ENCODE assay signal across 11 mouse cellular contexts in the genomic region with DNA sequence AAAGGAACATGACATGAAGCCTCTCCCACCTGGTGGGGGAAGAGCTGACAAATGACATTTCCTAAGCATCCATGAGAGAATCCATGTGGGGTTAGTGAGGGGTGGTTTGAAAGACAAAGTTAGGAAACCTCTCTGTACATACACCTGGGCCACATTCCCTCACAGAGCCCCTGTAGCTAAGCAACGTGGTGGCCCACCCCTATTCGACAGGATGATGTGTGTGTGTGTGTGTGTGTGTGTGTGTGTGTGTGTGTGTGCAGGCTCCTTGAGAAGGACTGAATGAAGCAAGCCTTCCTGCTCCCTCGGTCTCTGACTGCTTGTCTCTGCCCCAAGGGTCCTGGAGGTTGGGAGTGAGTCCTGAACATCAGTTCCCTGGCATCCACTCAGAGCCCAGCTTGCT.
DNase-seq lines count a peak whose midpoint lies in the region; ATAC-seq and TF ChIP-seq lines count a peak whose summit lies in the region.
"Had no signal": no experiment of that assay in that cellular context is flagged by ENCODE, and none has a peak within 500 bp of the region (broad histone marks: within the 10 kb centered on the region; RNA-seq: fewer than 3 reads in every experiment).

No protein-coding gene starts in this region.

- no peak overlapping the region for H3K4me3 ChIP-seq in lung, embryonic 14.5 days (ENCODE audit: low read depth, low read length)
- H3K4me3 ChIP-seq in embryonic facial prominence, embryonic 13.5 days: no peak overlapping the region

- H3K27ac ChIP-seq in lung, embryonic 14.5 days (ENCODE audit: low read depth): peak overlapping the region; percentile 90; the same call in 1 of the 2 replicates
- peak overlapping the region; percentile 24; the same call in 1 of the 2 replicates for H3K27ac ChIP-seq in embryonic facial prominence, embryonic 13.5 days
- H3K27ac ChIP-seq: macrophage had no signal

- H3K4me2 ChIP-seq in lung, embryonic 14.5 days: no peak overlapping the region
- no peak overlapping the region for H3K4me2 ChIP-seq in embryonic facial prominence, embryonic 13.5 days

- peaks cover 28% of the 10 kb centered on the region for H3K4me1 ChIP-seq in lung, embryonic 14.5 days (ENCODE audit: insufficient read depth)
- H3K4me1 ChIP-seq in embryonic facial prominence, embryonic 13.5 days: peaks cover 36% of the 10 kb centered on the region

- H3K9me3 ChIP-seq in lung, embryonic 14.5 days (ENCODE audit: low read depth, low read length): no peaks in the 10 kb centered on the region
- no peaks in the 10 kb centered on the region for H3K9me3 ChIP-seq in embryonic facial prominence, embryonic 13.5 days

- ATAC-seq in lung, embryonic 14.5 days (ENCODE audit: insufficient read depth): no peak
- no peak for ATAC-seq in embryonic facial prominence, embryonic 13.5 days (ENCODE audit: insufficient number of reproducible peaks, insufficient read depth, low FRiP score, low TSS enrichment, low read depth)

- no peaks in the 10 kb centered on the region for H3K36me3 ChIP-seq in lung, embryonic 14.5 days (ENCODE audit: insufficient read depth)
- no peaks in the 10 kb centered on the region for H3K36me3 ChIP-seq in embryonic facial prominence, embryonic 13.5 days

- 20% methylated on average over 3 of the region's 3 CpGs for whole genome bisulfite sequencing in lung, embryonic 14.5 days
- 22% methylated on average over 3 of the region's 3 CpGs for WGBS in embryonic facial prominence, embryonic 13.5 days

- DNase-seq in lung, embryonic 14.5 days: no peak
- DNase-seq in lung, postnatal 25 days (ENCODE audit: low spot score): no peak
- peak; percentile 27 for DNase-seq in T-cell, adult 2 months (ENCODE audit: low spot score)
- peak; percentile 72 for DNase-seq in thymus, postnatal 14 days
- no peak for DNase-seq in right cerebral cortex, postnatal 14 days
- no peak for DNase-seq in ovary, postnatal 14 days (ENCODE audit: low spot score)
- DNase-seq: adrenal gland, postnatal 14 days; heart, postnatal 10 days; kidney, adult 2 months had no signal

- TF ChIP-seq CTCF in lung, embryonic 14.5 days (IDR thresholded peaks at IDR 0.05; ENCODE audit: low read depth): no peak

- no peaks in the 10 kb centered on the region for H3K27me3 ChIP-seq in lung, embryonic 14.5 days (ENCODE audit: insufficient read depth, low read length)
- no peaks in the 10 kb centered on the region for H3K27me3 ChIP-seq in embryonic facial prominence, embryonic 13.5 days

- H3K9ac ChIP-seq in lung, embryonic 14.5 days: no peak overlapping the region
- no peak overlapping the region for H3K9ac ChIP-seq in embryonic facial prominence, embryonic 13.5 days

Comparison
In these comparisons a context has a peak if more than half of its experiments do, and no peak if none do; other contexts are left out.
1. DNase-seq: peak in T-cell, adult 2 months (single experiment) and thymus, postnatal 14 days (single experiment); none in lung, embryonic 14.5 days (single experiment), lung, postnatal 25 days (single experiment), right cerebral cortex, postnatal 14 days (single experiment) and ovary, postnatal 14 days (single experiment).